In genomic region chr11:106996492-106996891, GRCm38 (mm10) we compare ENCODE assay signal across 8 mouse cellular contexts. TPM values are rescaled to one million over a fixed set of nuclear protein-coding genes. Genes with fewer than 3 reads are reported as not detected.
DNase-seq lines count a peak whose midpoint lies in the region; ATAC-seq and TF ChIP-seq lines count a peak whose summit lies in the region.
"Not testable (repeated sequence)": the region's sequence is repeated elsewhere in the genome, so short reads cannot be mapped to it uniquely, and the experiment has no call there.

No protein-coding gene starts in this region.

- not testable (repeated sequence) for TF ChIP-seq EP300 in liver, embryonic 14.5 days (IDR thresholded peaks at IDR 0.05; ENCODE audit: low read depth)

- TF ChIP-seq CTCF in E14TG2a.4 (conservative IDR thresholded peaks at IDR 0.05; ENCODE audit: low read length); liver, embryonic 14.5 days (IDR thresholded peaks at IDR 0.05; ENCODE audit: low read depth); testis, adult 2 months (IDR thresholded peaks at IDR 0.05; ENCODE audit: control insufficient read depth, insufficient read depth, insufficient replicate concordance, low read depth, low read length): not testable (repeated sequence)

- WGBS in embryonic facial prominence, embryonic 14.5 days: 93% methylated on average over 7 of the region's 7 CpGs
- 92% methylated on average over 7 of the region's 7 CpGs for WGBS in forebrain, embryonic 14.5 days
- 87% methylated on average over 7 of the region's 7 CpGs for WGBS in heart, embryonic 15.5 days
- 98% methylated on average over 7 of the region's 7 CpGs for WGBS in limb, embryonic 10.5 days
- WGBS in liver, embryonic 14.5 days (ENCODE audit: insufficient replicate concordance): 68% methylated on average over 7 of the region's 7 CpGs

- H3K27ac ChIP-seq in embryonic facial prominence, embryonic 14.5 days (replicated peaks; ENCODE audit: low read depth, low read length); forebrain, embryonic 14.5 days (ENCODE audit: low read depth, low read length); heart, embryonic 15.5 days; limb, embryonic 10.5 days; liver, embryonic 14.5 days; testis, adult 2 months (ENCODE audit: control insufficient read depth, insufficient read depth, low read depth, low read length): not testable (repeated sequence)

- ATAC-seq in embryonic facial prominence, embryonic 14.5 days (ENCODE audit: low read depth); forebrain, embryonic 14.5 days; heart, embryonic 15.5 days (replicated peaks; ENCODE audit: insufficient number of reproducible peaks, insufficient read depth, low FRiP score, low read depth); liver, embryonic 14.5 days (ENCODE audit: insufficient read depth): not testable (repeated sequence)

- H3K9me3 ChIP-seq in E14TG2a.4 (ENCODE audit: low read length); embryonic facial prominence, embryonic 14.5 days (ENCODE audit: control insufficient read depth, low read length); forebrain, embryonic 14.5 days (replicated peaks; ENCODE audit: control insufficient read depth, low read length); heart, embryonic 15.5 days (replicated peaks); limb, embryonic 10.5 days (replicated peaks); liver, embryonic 14.5 days (ENCODE audit: control insufficient read depth, low read length); megakaryocyte, embryonic 14.5 days: not testable (repeated sequence)

- TF ChIP-seq POLR2A in testis, adult 2 months (IDR thresholded peaks at IDR 0.05; ENCODE audit: control insufficient read depth, low read depth, low read length): not testable (repeated sequence)

- H3K27me3 ChIP-seq in E14TG2a.4 (ENCODE audit: insufficient read depth, low read length); embryonic facial prominence, embryonic 14.5 days (replicated peaks; ENCODE audit: control insufficient read depth, insufficient read depth, low read length); forebrain, embryonic 14.5 days (replicated peaks; ENCODE audit: control insufficient read depth, insufficient read depth, low read length); heart, embryonic 15.5 days; limb, embryonic 10.5 days (ENCODE audit: low read depth, poor library complexity, severe bottlenecking); liver, embryonic 14.5 days (ENCODE audit: control insufficient read depth, insufficient read depth, low read length); megakaryocyte, embryonic 14.5 days (replicated peaks); testis, adult 2 months (ENCODE audit: control insufficient read depth, insufficient read depth, low read length): not testable (repeated sequence)

- peak overlapping the region; percentile 99 for H3K4me3 ChIP-seq in E14TG2a.4 (replicated peaks; ENCODE audit: low read length)
- 0 out of 2 replicates have a peak overlapping the region, but pooled peaks have one; percentile 95 for H3K4me3 ChIP-seq in embryonic facial prominence, embryonic 14.5 days (ENCODE audit: low read depth, low read length)
- not testable (repeated sequence) for H3K4me3 ChIP-seq in forebrain, embryonic 14.5 days (ENCODE audit: low read depth, low read length)
- peak overlapping the region; percentile 82; the same call in 1 of the 2 replicates for H3K4me3 ChIP-seq in heart, embryonic 15.5 days
- peak overlapping the region; percentile 98; the same call in 1 of the 2 replicates for H3K4me3 ChIP-seq in limb, embryonic 10.5 days
- peak overlapping the region in 1 of 2 experiments; percentile 100; a peak in 2 of 4 replicates for H3K4me3 ChIP-seq in liver, embryonic 14.5 days (ENCODE audit: insufficient read depth in 1 of 2, low read depth in 2 of 2, low read length in 2 of 2)
- peak overlapping the region; percentile 83 for H3K4me3 ChIP-seq in megakaryocyte, embryonic 14.5 days (replicated peaks)
- peak overlapping the region; percentile 52; the same call in 1 of the 2 replicates for H3K4me3 ChIP-seq in testis, adult 2 months (ENCODE audit: control insufficient read depth, low read depth, low read length)

- H3K9ac ChIP-seq in embryonic facial prominence, embryonic 14.5 days (ENCODE audit: low read depth, low read length); forebrain, embryonic 14.5 days (ENCODE audit: low read length); heart, embryonic 15.5 days: not testable (repeated sequence)
- peak overlapping the region; percentile 98; the same call in 1 of the 2 replicates for H3K9ac ChIP-seq in liver, embryonic 14.5 days (replicated peaks)

- peaks cover 57% of the 10 kb centered on the region for H3K4me1 ChIP-seq in E14TG2a.4 (replicated peaks; ENCODE audit: low read depth, low read length)
- not testable (repeated sequence) for H3K4me1 ChIP-seq in embryonic facial prominence, embryonic 14.5 days (ENCODE audit: control insufficient read depth, insufficient read depth, low read length); forebrain, embryonic 14.5 days (ENCODE audit: control insufficient read depth, insufficient read depth, low read length); testis, adult 2 months (ENCODE audit: control insufficient read depth, insufficient read depth, low read length)
- peaks cover 31% of the 10 kb centered on the region for H3K4me1 ChIP-seq in heart, embryonic 15.5 days (replicated peaks)
- peaks cover 11% of the 10 kb centered on the region for H3K4me1 ChIP-seq in limb, embryonic 10.5 days
- peaks cover 32 to 33% of the 10 kb centered on the region in 2 experiments for H3K4me1 ChIP-seq in liver, embryonic 14.5 days (replicated peaks; ENCODE audit: control insufficient read depth in 2 of 2, insufficient read depth in 2 of 2, low read length in 1 of 2)
- H3K4me1 ChIP-seq in megakaryocyte, embryonic 14.5 days: peaks cover 48% of the 10 kb centered on the region

- H3K4me2 ChIP-seq in embryonic facial prominence, embryonic 14.5 days (ENCODE audit: low read depth, low read length): 0 out of 2 replicates have a peak overlapping the region, but pooled peaks have one; percentile 15
- peak overlapping the region; percentile 67; the same call in 1 of the 2 replicates for H3K4me2 ChIP-seq in forebrain, embryonic 14.5 days (ENCODE audit: low read length)
- 0 out of 2 replicates have a peak overlapping the region, but pooled peaks have one; percentile 72 for H3K4me2 ChIP-seq in heart, embryonic 15.5 days
- peak overlapping the region; percentile 72 for H3K4me2 ChIP-seq in liver, embryonic 14.5 days (ENCODE audit: low read depth)

- DNase-seq in embryonic facial prominence, embryonic 14.5 days (ENCODE audit: low spot score); forebrain, embryonic 14.5 days (ENCODE audit: low spot score); limb, embryonic 10.5 days (ENCODE audit: low spot score); liver, embryonic 14.5 days (ENCODE audit: low read depth in 3 of 3, low spot score in 3 of 3): not testable (repeated sequence)

- H3K36me3 ChIP-seq in E14TG2a.4 (ENCODE audit: insufficient read depth, low read length): peaks cover 72% of the 10 kb centered on the region
- H3K36me3 ChIP-seq in embryonic facial prominence, embryonic 14.5 days (ENCODE audit: control insufficient read depth, insufficient read depth, low read length): peaks cover 50% of the 10 kb centered on the region
- H3K36me3 ChIP-seq in forebrain, embryonic 14.5 days (ENCODE audit: control insufficient read depth, insufficient read depth, low read length): peaks cover 52% of the 10 kb centered on the region
- peaks cover 46% of the 10 kb centered on the region for H3K36me3 ChIP-seq in heart, embryonic 15.5 days
- peaks cover 61% of the 10 kb centered on the region for H3K36me3 ChIP-seq in limb, embryonic 10.5 days
- peaks cover 66% of the 10 kb centered on the region for H3K36me3 ChIP-seq in liver, embryonic 14.5 days (replicated peaks; ENCODE audit: control insufficient read depth, insufficient read depth, low read depth)
- peaks cover 49% of the 10 kb centered on the region for H3K36me3 ChIP-seq in megakaryocyte, embryonic 14.5 days (replicated peaks; ENCODE audit: low read length)
- not testable (repeated sequence) for H3K36me3 ChIP-seq in testis, adult 2 months (ENCODE audit: control insufficient read depth, insufficient read depth, low read length)

RNA-seq across cellular contexts. Expression of gene Kpna2, which starts 2.8 kb away (rescaled TPM):
- polyA plus RNA-seq in embryonic facial prominence, embryonic 14.5 days (2014; fragmentation: Nextera tagmentation; extraction: Ambion mirVana): 294 and 347 TPM in 2 replicates
- polyA plus RNA-seq in forebrain, embryonic 14.5 days (2014; fragmentation: Nextera tagmentation; extraction: Ambion mirVana): 335 and 390 TPM in 2 replicates
- polyA plus RNA-seq in heart, embryonic 15.5 days (2015; fragmentation: Nextera tagmentation; extraction: Ambion mirVana): 231 and 256 TPM in 2 replicates
- polyA plus RNA-seq in limb, embryonic 10.5 days (2016; fragmentation: Nextera tagmentation; extraction: Ambion mirVana): 635 and 653 TPM in 2 replicates
- 133 and 158 TPM in 2 replicates for polyA plus RNA-seq in liver, embryonic 14.5 days (2012; rRNA removed)
- polyA plus RNA-seq in liver, embryonic 14.5 days (2014; fragmentation: Nextera tagmentation; extraction: Ambion mirVana): 277 and 283 TPM in 2 replicates
- polyA plus RNA-seq in megakaryocyte, embryonic 14.5 days (2012; ENCODE audit: insufficient read depth, low replicate concordance): 20.9 TPM in 1 of 2 replicates, not detected in the other
- 36.5 and 150 TPM in 2 replicates for polyA plus RNA-seq in testis, adult 2 months (2012; rRNA removed)

RNA-seq across cellular contexts. Expression of gene 1810010H24Rik, which starts 29.0 kb away (rescaled TPM):
- polyA plus RNA-seq in embryonic facial prominence, embryonic 14.5 days (2014; fragmentation: Nextera tagmentation; extraction: Ambion mirVana): 4.1 and 4.3 TPM in 2 replicates
- polyA plus RNA-seq in forebrain, embryonic 14.5 days (2014; fragmentation: Nextera tagmentation; extraction: Ambion mirVana): 4.1 and 4.6 TPM in 2 replicates
- polyA plus RNA-seq in heart, embryonic 15.5 days (2015; fragmentation: Nextera tagmentation; extraction: Ambion mirVana): 3.1 and 3.2 TPM in 2 replicates
- 0.65 and 1.4 TPM in 2 replicates for polyA plus RNA-seq in limb, embryonic 10.5 days (2016; fragmentation: Nextera tagmentation; extraction: Ambion mirVana)
- polyA plus RNA-seq in liver, embryonic 14.5 days (2012; rRNA removed): 1.8 and 1.9 TPM in 2 replicates
- polyA plus RNA-seq in liver, embryonic 14.5 days (2014; fragmentation: Nextera tagmentation; extraction: Ambion mirVana): 2.6 and 3.9 TPM in 2 replicates
- polyA plus RNA-seq in megakaryocyte, embryonic 14.5 days (2012; ENCODE audit: insufficient read depth, low replicate concordance): 1.0 and 1.7 TPM in 2 replicates
- polyA plus RNA-seq in testis, adult 2 months (2012; rRNA removed): 0.62 and 0.78 TPM in 2 replicates

Comparison
In these comparisons a context has a peak if more than half of its experiments do, and no peak if none do; other contexts are left out.
1. H3K4me2 ChIP-seq: peak in every context shown above with its lines; median percentile 72 in heart, embryonic 15.5 days; 72 in liver, embryonic 14.5 days; 67 in forebrain, embryonic 14.5 days; 15 in embryonic facial prominence, embryonic 14.5 days.